Mouse (Mus musculus) liver, embryonic 16.5 days (tissue): ENCODE results near the gene Fcnb. TPM values are rescaled to one million over a fixed set of nuclear protein-coding genes. Genes with fewer than 3 reads are reported as not detected.

Experiments used
- ATAC-seq: fragments of 200-750 bp; cut with Nextera tagmentation; 2 replicates; pipeline ENCODE4 v1.8.0; 2017; ENCODE audit warnings: low read depth, mild to moderate bottlenecking, moderate number of reproducible peaks, moderate library complexity
- H3K27ac ChIP-seq: fragments of 300-500 bp; sonication (generic); 2 replicates; pipeline ENCODE4 v1.5.1; 2014; ENCODE audit warnings: mild to moderate bottlenecking, low read length
- H3K27me3 ChIP-seq: fragments of 300-500 bp; sonication (generic); 2 replicates; pipeline ENCODE4 v1.6.1; 2014; ENCODE audit warnings: low read depth, low read length, mixed read lengths; ENCODE audit not compliant: control insufficient read depth, insufficient read depth
- H3K36me3 ChIP-seq: fragments of 300-500 bp; sonication (generic); 2 replicates; pipeline ENCODE4 v1.6.1; 2014; ENCODE audit warnings: mild to moderate bottlenecking; ENCODE audit not compliant: control insufficient read depth, insufficient read depth
- H3K4me1 ChIP-seq: fragments of 300-500 bp; sonication (generic); 2 replicates; pipeline ENCODE4 v1.6.1; 2014; ENCODE audit warnings: low read depth, low read length, mixed read lengths; ENCODE audit not compliant: control insufficient read depth
- H3K4me2 ChIP-seq: fragments of 300-500 bp; sonication (generic); 2 replicates; pipeline ENCODE4 v1.6.1; 2014; ENCODE audit warnings: low read depth, low read length, mixed read lengths
- H3K4me3 ChIP-seq: fragments of 300-500 bp; sonication (generic); 2 replicates; pipeline ENCODE4 v1.5.1; 2014; ENCODE audit warnings: low read depth, mild to moderate bottlenecking, low read length
- H3K9ac ChIP-seq: fragments of 300-500 bp; sonication (generic); 2 replicates; pipeline ENCODE4 v1.6.1; 2014; ENCODE audit warnings: low read depth, low read length
- H3K9me3 ChIP-seq: fragments of 300-500 bp; sonication (generic); replicated peaks from 2 replicates; pipeline ENCODE4 v1.6.1; 2016; ENCODE audit warnings: low read length; ENCODE audit not compliant: control insufficient read depth
- WGBS: fragments of 180-500 bp; shearing (Covaris S2); extraction: QIAGEN DNeasy Blood & Tissue Kit; methylation state at CpG from one replicate; pipeline ENCODE4 v1.1.7; 2014; ENCODE audit not compliant: insufficient replicate concordance; 5-methylcytosine and 5-hydroxymethylcytosine counted together
- polyA plus RNA-seq: library from polyadenylated mRNA; unstranded; fragments of >200 nt; fragmentation: Nextera tagmentation; extraction: Ambion mirVana; gene quantifications from 2 replicates; pipeline ENCODE4 v1.2.1, GENCODE M21; 2015

The Fcnb gene
- polyA plus RNA-seq, 1 experiment from 2014 or later: 66.0 TPM

GRCm38 (mm10) chr2:28117490-28118308 is 33.0 kb upstream of the Fcnb start:
- Histone ChIP-seq H3K4me3 (no peak overlapping the region), H3K9me3 (no peaks in the 10 kb centered on the region), H3K27me3 (peaks cover 8% of the 10 kb centered on the region; the same call in 1 of the 2 replicates), H3K36me3 (no peaks in the 10 kb centered on the region), H3K4me1 (no peaks in the 10 kb centered on the region), H3K4me2 (no peak overlapping the region), H3K9ac (no peak overlapping the region), H3K27ac (no peak overlapping the region)
- ATAC-seq: no peak
- WGBS: 40% methylated on average over 11 of the region's 11 CpGs

- Histone ChIP-seq H3K27me3 (no peaks in the 10 kb centered on the region; the same call in 1 of the 2 replicates), H3K9ac (no peak overlapping the region), H3K27ac (no peak overlapping the region), H3K4me3 (no peak overlapping the region), H3K4me2 (no peak overlapping the region), H3K36me3 (no peaks in the 10 kb centered on the region), H3K9me3 (no peaks in the 10 kb centered on the region), H3K4me1 (no peaks in the 10 kb centered on the region; the same call in 1 of the 2 replicates)
- no peak for ATAC-seq
- 45% methylated on average over 5 of the region's 5 CpGs for WGBS
These were observed 24.1 kb upstream of the Fcnb start for GRCm38 (mm10) chr2:28108763-28109162.

GRCm38 (mm10) chr2:28106002-28106401 is 21.3 kb upstream of the Fcnb start:
- Histone ChIP-seq H3K36me3 (no peaks in the 10 kb centered on the region), H3K4me1 (peaks cover 13% of the 10 kb centered on the region), H3K9me3 (no peaks in the 10 kb centered on the region), H3K9ac (no peak overlapping the region), H3K4me2 (no peak overlapping the region), H3K4me3 (no peak overlapping the region), H3K27me3 (no peaks in the 10 kb centered on the region; the same call in 1 of the 2 replicates), H3K27ac (no peak overlapping the region)
- ATAC-seq: no peak
- 56% methylated on average over 2 of the region's 2 CpGs for WGBS

GRCm38 (mm10) chr2:28103653-28104052 is 19.0 kb upstream of the Fcnb start:
- H3K9ac ChIP-seq: no peak overlapping the region
- H3K9me3 ChIP-seq: no peaks in the 10 kb centered on the region
- no peak overlapping the region for H3K27ac ChIP-seq
- WGBS: 50% methylated on average over 2 of the region's 2 CpGs
- H3K4me2 ChIP-seq: no peak overlapping the region
- H3K4me3 ChIP-seq: no peak overlapping the region
- H3K36me3 ChIP-seq: no peaks in the 10 kb centered on the region
- no peaks in the 10 kb centered on the region; the same call in 1 of the 2 replicates for H3K27me3 ChIP-seq
- H3K4me1 ChIP-seq: peaks cover 35% of the 10 kb centered on the region
- no peak for ATAC-seq

GRCm38 (mm10) chr2:28101892-28102291 is 17.2 kb upstream of the Fcnb start:
- 74% methylated on average over 2 of the region's 2 CpGs for WGBS
- peak; percentile 39 for ATAC-seq
- Histone ChIP-seq H3K27me3 (no peaks in the 10 kb centered on the region; the same call in 1 of the 2 replicates), H3K27ac (peak overlapping the region; percentile 78), H3K4me3 (no peak overlapping the region), H3K4me2 (no peak overlapping the region), H3K9me3 (no peaks in the 10 kb centered on the region), H3K4me1 (peaks cover 42% of the 10 kb centered on the region), H3K36me3 (no peaks in the 10 kb centered on the region), H3K9ac (no peak overlapping the region)

GRCm38 (mm10) chr2:28100796-28101483 is 16.3 kb upstream of the Fcnb start:
- Histone ChIP-seq H3K27me3 (no peaks in the 10 kb centered on the region; the same call in 1 of the 2 replicates), H3K9ac (peak overlapping the region; percentile 61), H3K4me2 (peak overlapping the region; percentile 40; the same call in 1 of the 2 replicates), H3K9me3 (no peaks in the 10 kb centered on the region), H3K36me3 (no peaks in the 10 kb centered on the region), H3K4me3 (no peak overlapping the region), H3K4me1 (peaks cover 48% of the 10 kb centered on the region), H3K27ac (peak overlapping the region; percentile 88)
- 46% methylated on average over 9 of the region's 9 CpGs for WGBS
- peak; percentile 91 for ATAC-seq

GRCm38 (mm10) chr2:28098547-28099505 is 14.1 kb upstream of the Fcnb start:
- Histone ChIP-seq H3K4me3 (no peak overlapping the region), H3K9ac (no peak overlapping the region), H3K4me1 (peaks cover 48% of the 10 kb centered on the region), H3K36me3 (no peaks in the 10 kb centered on the region), H3K9me3 (no peaks in the 10 kb centered on the region), H3K4me2 (peak overlapping the region; percentile 13; the same call in 1 of the 2 replicates), H3K27me3 (no peaks in the 10 kb centered on the region; the same call in 1 of the 2 replicates), H3K27ac (no peak overlapping the region)
- no peak for ATAC-seq
- WGBS: 17% methylated on average over 24 of the region's 24 CpGs

- Histone ChIP-seq H3K9me3 (no peaks in the 10 kb centered on the region), H3K27ac (peak overlapping the region; percentile 40; the same call in 1 of the 2 replicates), H3K36me3 (no peaks in the 10 kb centered on the region), H3K9ac (peak overlapping the region; percentile 23; the same call in 1 of the 2 replicates), H3K4me2 (no peak overlapping the region), H3K4me3 (no peak overlapping the region), H3K27me3 (no peaks in the 10 kb centered on the region; the same call in 1 of the 2 replicates), H3K4me1 (peaks cover 46% of the 10 kb centered on the region)
- WGBS: 37% methylated on average over 6 of the region's 6 CpGs
- no peak for ATAC-seq
These were observed 12.1 kb upstream of the Fcnb start for GRCm38 (mm10) chr2:28096751-28097309.
